Mouse (Mus musculus): Measurements from ENCODE around the gene Ttll1. TPM values are rescaled to one million over a fixed set of nuclear protein-coding genes. Genes with fewer than 3 reads are reported as not detected.

Gene Ttll1
- polyA plus RNA-seq, 1 experiment from 2014 or later = 27.3 TPM

- no peaks in the 10 kb centered on the region for H3K9me3 ChIP-seq (ENCODE audit: low read length)
- H3K4me2 ChIP-seq (replicated peaks; ENCODE audit: low read depth, low read length) = no peak overlapping the region
- no peaks in the 10 kb centered on the region for H3K27me3 ChIP-seq (ENCODE audit: insufficient read depth, low read length)
- no peak for ATAC-seq (ENCODE audit: low FRiP score, low TSS enrichment)
- WGBS = 86% methylated on average over 5 of the region's 5 CpGs
- H3K4me1 ChIP-seq (ENCODE audit: insufficient read depth, low read length) = no peaks in the 10 kb centered on the region
- H3K4me3 ChIP-seq (ENCODE audit: low read length) = no peak overlapping the region
- H3K36me3 ChIP-seq (ENCODE audit: insufficient read depth, low read length) = peaks cover 22% of the 10 kb centered on the region
- H3K27ac ChIP-seq (ENCODE audit: low read length) = no peak overlapping the region
- no peak overlapping the region for H3K9ac ChIP-seq (replicated peaks; ENCODE audit: low read length)
These were observed 18.8 kb downstream of the Ttll1 start for GRCm38 (mm10) chr15:83491891-83492290.

GRCm38 (mm10) chr15:83489471-83489870 lies 21.2 kb downstream of the Ttll1 start:
- H3K27me3 ChIP-seq (ENCODE audit: insufficient read depth, low read length) = no peaks in the 10 kb centered on the region
- H3K9me3 ChIP-seq (ENCODE audit: low read length) = no peaks in the 10 kb centered on the region
- no peak overlapping the region for H3K4me3 ChIP-seq (ENCODE audit: low read length)
- ATAC-seq (ENCODE audit: low FRiP score, low TSS enrichment) = no peak
- H3K4me1 ChIP-seq (ENCODE audit: insufficient read depth, low read length) = no peaks in the 10 kb centered on the region
- WGBS = 83% methylated on average over 20 of the region's 20 CpGs
- H3K9ac ChIP-seq (replicated peaks; ENCODE audit: low read length) = no peak overlapping the region
- H3K36me3 ChIP-seq (ENCODE audit: insufficient read depth, low read length) = peaks cover 18% of the 10 kb centered on the region
- no peak overlapping the region for H3K27ac ChIP-seq (ENCODE audit: low read length)
- H3K4me2 ChIP-seq (replicated peaks; ENCODE audit: low read depth, low read length) = no peak overlapping the region

GRCm38 (mm10) chr15:83487477-83488115 lies 23.1 kb downstream of the Ttll1 start:
- no peak for ATAC-seq (ENCODE audit: low FRiP score, low TSS enrichment)
- H3K9me3 ChIP-seq (ENCODE audit: low read length) = no peaks in the 10 kb centered on the region
- no peak overlapping the region for H3K4me3 ChIP-seq (ENCODE audit: low read length)
- WGBS = 77% methylated on average over 9 of the region's 9 CpGs
- no peak overlapping the region for H3K9ac ChIP-seq (replicated peaks; ENCODE audit: low read length)
- peaks cover 14% of the 10 kb centered on the region; the same call in 1 of the 2 replicates for H3K36me3 ChIP-seq (ENCODE audit: insufficient read depth, low read length)
- H3K4me1 ChIP-seq (ENCODE audit: insufficient read depth, low read length) = no peaks in the 10 kb centered on the region
- H3K27me3 ChIP-seq (ENCODE audit: insufficient read depth, low read length) = no peaks in the 10 kb centered on the region
- no peak overlapping the region for H3K4me2 ChIP-seq (replicated peaks; ENCODE audit: low read depth, low read length)
- no peak overlapping the region for H3K27ac ChIP-seq (ENCODE audit: low read length)

GRCm38 (mm10) chr15:83484311-83484710 lies 26.4 kb downstream of the Ttll1 start:
- H3K36me3 ChIP-seq (ENCODE audit: insufficient read depth, low read length) = peaks cover 7% of the 10 kb centered on the region; the same call in 1 of the 2 replicates
- H3K27me3 ChIP-seq (ENCODE audit: insufficient read depth, low read length) = no peaks in the 10 kb centered on the region
- H3K9ac ChIP-seq (replicated peaks; ENCODE audit: low read length) = no peak overlapping the region
- no peak overlapping the region for H3K4me3 ChIP-seq (ENCODE audit: low read length)
- no peak for ATAC-seq (ENCODE audit: low FRiP score, low TSS enrichment)
- no peaks in the 10 kb centered on the region for H3K9me3 ChIP-seq (ENCODE audit: low read length)
- no peak overlapping the region for H3K27ac ChIP-seq (ENCODE audit: low read length)
- WGBS = 77% methylated on average over 10 of the region's 10 CpGs
- no peak overlapping the region for H3K4me2 ChIP-seq (replicated peaks; ENCODE audit: low read depth, low read length)
- H3K4me1 ChIP-seq (ENCODE audit: insufficient read depth, low read length) = no peaks in the 10 kb centered on the region

- Histone ChIP-seq H3K4me3 (ENCODE audit: low read length) (no peak overlapping the region), H3K36me3 (ENCODE audit: insufficient read depth, low read length) (peaks cover 7% of the 10 kb centered on the region; the same call in 1 of the 2 replicates), H3K27ac (ENCODE audit: low read length) (no peak overlapping the region), H3K9ac (replicated peaks; ENCODE audit: low read length) (no peak overlapping the region), H3K27me3 (ENCODE audit: insufficient read depth, low read length) (no peaks in the 10 kb centered on the region), H3K9me3 (ENCODE audit: low read length) (no peaks in the 10 kb centered on the region), H3K4me1 (ENCODE audit: insufficient read depth, low read length) (no peaks in the 10 kb centered on the region), H3K4me2 (replicated peaks; ENCODE audit: low read depth, low read length) (no peak overlapping the region)
- no peak for ATAC-seq (ENCODE audit: low FRiP score, low TSS enrichment)
- 61% methylated on average over 2 of the region's 2 CpGs for WGBS
These were observed 27.2 kb downstream of the Ttll1 start for GRCm38 (mm10) chr15:83483482-83483881.

GRCm38 (mm10) chr15:83482645-83483224 lies 28.0 kb downstream of the Ttll1 start:
- no peak for ATAC-seq (ENCODE audit: low FRiP score, low TSS enrichment)
- WGBS = 75% methylated on average over 8 of the region's 8 CpGs
- no peak overlapping the region for H3K27ac ChIP-seq (ENCODE audit: low read length)
- H3K4me1 ChIP-seq (ENCODE audit: insufficient read depth, low read length) = no peaks in the 10 kb centered on the region
- no peak overlapping the region for H3K4me3 ChIP-seq (ENCODE audit: low read length)
- H3K4me2 ChIP-seq (replicated peaks; ENCODE audit: low read depth, low read length) = no peak overlapping the region
- H3K9ac ChIP-seq (replicated peaks; ENCODE audit: low read length) = no peak overlapping the region
- no peaks in the 10 kb centered on the region for H3K9me3 ChIP-seq (ENCODE audit: low read length)
- peaks cover 7% of the 10 kb centered on the region; the same call in 1 of the 2 replicates for H3K36me3 ChIP-seq (ENCODE audit: insufficient read depth, low read length)
- H3K27me3 ChIP-seq (ENCODE audit: insufficient read depth, low read length) = no peaks in the 10 kb centered on the region

GRCm38 (mm10) chr15:83481236-83481780 lies 29.4 kb downstream of the Ttll1 start:
- no peak for ATAC-seq (ENCODE audit: low FRiP score, low TSS enrichment)
- H3K36me3 ChIP-seq (ENCODE audit: insufficient read depth, low read length) = no peaks in the 10 kb centered on the region
- H3K4me1 ChIP-seq (ENCODE audit: insufficient read depth, low read length) = no peaks in the 10 kb centered on the region
- no peak overlapping the region for H3K27ac ChIP-seq (ENCODE audit: low read length)
- H3K9ac ChIP-seq (replicated peaks; ENCODE audit: low read length) = no peak overlapping the region
- 65% methylated on average over 10 of the region's 10 CpGs for WGBS
- H3K4me2 ChIP-seq (replicated peaks; ENCODE audit: low read depth, low read length) = no peak overlapping the region
- no peak overlapping the region for H3K4me3 ChIP-seq (ENCODE audit: low read length)
- no peaks in the 10 kb centered on the region for H3K9me3 ChIP-seq (ENCODE audit: low read length)
- H3K27me3 ChIP-seq (ENCODE audit: insufficient read depth, low read length) = no peaks in the 10 kb centered on the region

- Histone ChIP-seq H3K9ac (replicated peaks; ENCODE audit: low read length) (no peak overlapping the region), H3K27me3 (ENCODE audit: insufficient read depth, low read length) (no peaks in the 10 kb centered on the region), H3K27ac (ENCODE audit: low read length) (no peak overlapping the region), H3K4me1 (ENCODE audit: insufficient read depth, low read length) (peaks cover under 1% of the 10 kb centered on the region; the same call in 1 of the 2 replicates), H3K36me3 (ENCODE audit: insufficient read depth, low read length) (no peaks in the 10 kb centered on the region), H3K4me3 (ENCODE audit: low read length) (no peak overlapping the region), H3K9me3 (ENCODE audit: low read length) (no peaks in the 10 kb centered on the region), H3K4me2 (replicated peaks; ENCODE audit: low read depth, low read length) (no peak overlapping the region)
- ATAC-seq (ENCODE audit: low FRiP score, low TSS enrichment) = no peak
- WGBS = 89% methylated on average over 4 of the region's 4 CpGs
These were observed 30.9 kb downstream of the Ttll1 start for GRCm38 (mm10) chr15:83479818-83480217.

- H3K4me3 ChIP-seq (ENCODE audit: low read length) = no peak overlapping the region
- no peak overlapping the region for H3K9ac ChIP-seq (replicated peaks; ENCODE audit: low read length)
- 68% methylated on average over 3 of the region's 3 CpGs for WGBS
- H3K9me3 ChIP-seq (ENCODE audit: low read length) = no peaks in the 10 kb centered on the region
- peaks cover 10% of the 10 kb centered on the region; the same call in 1 of the 2 replicates for H3K4me1 ChIP-seq (ENCODE audit: insufficient read depth, low read length)
- no peaks in the 10 kb centered on the region for H3K36me3 ChIP-seq (ENCODE audit: insufficient read depth, low read length)
- H3K27me3 ChIP-seq (ENCODE audit: insufficient read depth, low read length) = no peaks in the 10 kb centered on the region
- no peak for ATAC-seq (ENCODE audit: low FRiP score, low TSS enrichment)
- H3K27ac ChIP-seq (ENCODE audit: low read length) = no peak overlapping the region
- H3K4me2 ChIP-seq (replicated peaks; ENCODE audit: low read depth, low read length) = no peak overlapping the region
These were observed 32.6 kb downstream of the Ttll1 start for GRCm38 (mm10) chr15:83478096-83478495.
